ENCODE assay signal across 8 mouse cellular contexts in genomic region chr11:86257460-86258076, GRCm38 (mm10). TPM values are rescaled to one million over a fixed set of nuclear protein-coding genes. Genes with fewer than 3 reads are reported as not detected.
A peak's percentile ranks its signal among the peaks of the same experiment; 100 is the strongest.
DNase-seq lines count a peak whose midpoint lies in the region; ATAC-seq lines count a peak whose summit lies in the region.

Gene Ints2 (minus strand): TSS chr11:86257575.

- 7% methylated on average over 32 of the region's 32 CpGs for WGBS in lung, embryonic 16.5 days

- H3K9me3 ChIP-seq in lung, embryonic 16.5 days (ENCODE audit: control insufficient read depth, low read length), result no peaks in the 10 kb centered on the region

- no peaks in the 10 kb centered on the region for H3K27me3 ChIP-seq in lung, embryonic 16.5 days (ENCODE audit: control insufficient read depth, insufficient read depth, low read depth, low read length)

- H3K4me1 ChIP-seq in lung, embryonic 16.5 days (replicated peaks; ENCODE audit: control insufficient read depth, insufficient read depth, low read length), result peaks cover 9% of the 10 kb centered on the region

- H3K27ac ChIP-seq in lung, embryonic 16.5 days (ENCODE audit: low read length), result peak within 1 kb of the TSS; percentile 63

- peak; percentile 91 to 95 for ATAC-seq in hematopoietic stem cell, adult 5-6 weeks (replicated peaks in 1 of 2; ENCODE audit: insufficient read depth in 1 of 2, low FRiP score in 2 of 2, low TSS enrichment in 1 of 2, low read depth in 1 of 2, poor library complexity in 2 of 2, severe bottlenecking in 2 of 2)
- peak; percentile 98 for ATAC-seq in lung, embryonic 16.5 days (ENCODE audit: low read depth)

- peak within 1 kb of the TSS; percentile 74 for H3K4me2 ChIP-seq in lung, embryonic 16.5 days (ENCODE audit: low read depth, low read length)

- H3K9ac ChIP-seq in lung, embryonic 16.5 days (ENCODE audit: low read length), result peak within 1 kb of the TSS; percentile 91

- peak; percentile 82 for DNase-seq in MEL-GATA-1-ER (ENCODE audit: extremely low read depth, low read depth)
- peak; percentile 94 for DNase-seq in cerebellum, adult 8-10 months
- peak; percentile 93 for DNase-seq in forelimb bud, embryonic 11.5 days (ENCODE audit: low read depth, low spot score)
- DNase-seq in layer of hippocampus, adult 9-10 months (ENCODE audit: low spot score), result peak; percentile 78
- DNase-seq in ovary, postnatal 10 days (ENCODE audit: low spot score), result peak; percentile 93
- peak; percentile 85 to 93 for DNase-seq in thymus, postnatal 10 days (ENCODE audit: low spot score in 2 of 2)

- no peaks in the 10 kb centered on the region for H3K36me3 ChIP-seq in lung, embryonic 16.5 days (ENCODE audit: control insufficient read depth, insufficient read depth, low read length)

- peak within 1 kb of the TSS; percentile 60 for H3K4me3 ChIP-seq in lung, embryonic 16.5 days (ENCODE audit: low read length)

RNA-seq across cellular contexts. Expression of gene Ints2, which starts in this region (rescaled TPM):
- 30.8 and 34.4 TPM in 2 replicates for total RNA-seq in hematopoietic stem cell, adult 5-6 weeks (2017)
- polyA plus RNA-seq in lung, embryonic 16.5 days (2015; fragmentation: Nextera tagmentation; extraction: Ambion mirVana), result 20.3 and 26.3 TPM in 2 replicates

Comparison
In these comparisons a context has a peak if more than half of its experiments do, and no peak if none do; other contexts are left out.
1. Peak in every context shown above with its lines: DNase-seq, ATAC-seq, H3K4me3 ChIP-seq and H3K27ac ChIP-seq.